Comparison of ENCODE assay signal across 11 mouse cellular contexts in genomic region chr15:25640840-25641752, GRCm38 (mm10). TPM values are rescaled to one million over a fixed set of nuclear protein-coding genes. Genes with fewer than 3 reads are reported as not detected.
A peak's percentile ranks its signal among the peaks of the same experiment; 100 is the strongest.
DNase-seq lines count a peak whose midpoint lies in the region; ATAC-seq and TF ChIP-seq lines count a peak whose summit lies in the region.
"Had no signal": no experiment of that assay in that cellular context is flagged by ENCODE, and none has a peak within 500 bp of the region (broad histone marks: within the 10 kb centered on the region; RNA-seq: fewer than 3 reads in every experiment).

No protein-coding gene starts in this region.

- peak overlapping the region; percentile 69 for H3K27ac ChIP-seq in lung, embryonic 15.5 days
- H3K27ac ChIP-seq: midbrain, embryonic 13.5 days had no signal

- WGBS in lung, embryonic 15.5 days: 61% methylated on average over 12 of the region's 12 CpGs
- WGBS in lung, adult 2 months: 59% methylated on average over 12 of the region's 12 CpGs

- H3K4me2 ChIP-seq in lung, embryonic 15.5 days: no peak overlapping the region
- H3K4me2 ChIP-seq: midbrain, embryonic 13.5 days had no signal

- H3K4me3 ChIP-seq in lung, embryonic 15.5 days: no peak overlapping the region
- H3K4me3 ChIP-seq in lung, adult 2 months (replicated peaks; ENCODE audit: extremely low read depth, low read depth, low read length): no peak overlapping the region
- H3K4me3 ChIP-seq: midbrain, embryonic 13.5 days had no signal

- no peak overlapping the region for H3K9ac ChIP-seq in lung, embryonic 15.5 days
- H3K9ac ChIP-seq: midbrain, embryonic 13.5 days had no signal

- no peak for ATAC-seq in lung, embryonic 15.5 days (ENCODE audit: borderline replicate concordance, extremely low read depth, low FRiP score, low TSS enrichment)
- ATAC-seq: inflammation-experienced regulatory T-cells, adult 6 months; midbrain, embryonic 13.5 days had no signal

- no peak for TF ChIP-seq CTCF in lung, adult 2 months (IDR thresholded peaks at IDR 0.05; ENCODE audit: insufficient read depth, low read length)

- H3K36me3 ChIP-seq in lung, embryonic 15.5 days: no peaks in the 10 kb centered on the region
- H3K36me3 ChIP-seq: midbrain, embryonic 13.5 days had no signal

- peak; percentile 62 for DNase-seq in adrenal gland, postnatal 14 days
- DNase-seq in adrenal gland, adult 18-20 months (ENCODE audit: low spot score in 2 of 2): no peak
- DNase-seq in lung, adult 2 months: no peak
- DNase-seq in kidney, postnatal 10 days: peak; percentile 64
- DNase-seq in urinary bladder, adult 2 months (ENCODE audit: low spot score): no peak
- DNase-seq in ovary, postnatal 10 days (ENCODE audit: low spot score): no peak
- no peak for DNase-seq in urinary bladder, postnatal 36 days (ENCODE audit: low spot score in 2 of 2)
- DNase-seq: thymus, postnatal 36 days had no signal

- no peaks in the 10 kb centered on the region for H3K27me3 ChIP-seq in lung, embryonic 15.5 days
- H3K27me3 ChIP-seq: midbrain, embryonic 13.5 days had no signal

- no peak for TF ChIP-seq POLR2A in lung, adult 2 months (IDR thresholded peaks at IDR 0.05; ENCODE audit: borderline replicate concordance, extremely low read depth, low read depth, low read length)

- H3K9me3 ChIP-seq in lung, embryonic 15.5 days: no peaks in the 10 kb centered on the region
- H3K9me3 ChIP-seq: midbrain, embryonic 13.5 days had no signal

- H3K4me1 ChIP-seq in lung, embryonic 15.5 days: peaks cover 91% of the 10 kb centered on the region
- H3K4me1 ChIP-seq in lung, adult 2 months (ENCODE audit: control insufficient read depth, insufficient read depth, low read length): peaks cover 37% of the 10 kb centered on the region

RNA-seq across cellular contexts. Expression of gene Myo10, which starts 18.8 kb away (rescaled TPM):
- 99.6 and 103 TPM in 2 replicates for total RNA-seq in adrenal gland, postnatal 14 days (2021)
- total RNA-seq in adrenal gland, adult 18-20 months (2021): 10 to 100 TPM; 79.9 to 80.3 TPM
- 37.1 and 38.0 TPM in 2 replicates for polyA plus RNA-seq in lung, embryonic 15.5 days (2015; fragmentation: Nextera tagmentation; extraction: Ambion mirVana)
- 81.3 and 82.7 TPM in 2 replicates for polyA plus RNA-seq in lung, adult 2 months (2012; rRNA removed)
- polyA plus RNA-seq in urinary bladder, adult 2 months (2012; rRNA removed): 24.8 and 26.0 TPM in 2 replicates

Comparison
In these comparisons a context has a peak if more than half of its experiments do, and no peak if none do; other contexts are left out.
1. DNase-seq: peak in adrenal gland, postnatal 14 days (single experiment) and kidney, postnatal 10 days (single experiment); none in adrenal gland, adult 18-20 months (0 of 2), lung, adult 2 months (single experiment), urinary bladder, adult 2 months (single experiment), ovary, postnatal 10 days (single experiment) and urinary bladder, postnatal 36 days (0 of 2).